Mouse (Mus musculus) liver, postnatal 0 days (tissue): ENCODE measurements around the gene Kirrel3.

Source experiments
- CTCF ChIP-seq: sonication (generic); IDR thresholded peaks from 2 replicates; pipeline ENCODE4 v1.5.1; 2016; ENCODE audit warnings: antibody characterized with exemption, low read depth
- EP300 ChIP-seq: IDR thresholded peaks from 2 replicates; pipeline ENCODE4 v1.6.1; 2016; ENCODE audit warnings: antibody characterized with exemption, low read depth, mild to moderate bottlenecking

DNA sequence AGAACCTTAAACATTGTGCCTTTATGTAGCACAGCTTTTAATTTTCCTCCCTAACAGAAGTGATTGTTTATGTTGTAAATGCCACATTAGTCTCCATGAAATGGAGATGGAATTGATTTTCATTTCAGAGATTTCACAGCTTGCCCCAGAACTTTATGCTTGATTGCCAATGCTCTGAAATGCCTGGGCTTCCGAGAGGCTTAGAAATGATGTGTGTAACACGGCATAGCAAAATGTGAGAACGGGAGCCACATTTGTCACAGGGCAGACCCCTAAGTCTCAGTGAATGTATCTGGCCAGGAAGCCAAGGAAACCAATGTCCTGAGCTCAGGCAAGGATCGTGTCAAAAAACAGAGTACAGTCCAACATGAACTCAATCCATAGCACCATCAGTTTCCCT lies 227.3 kb downstream of the Kirrel3 start:
- TF ChIP-seq CTCF (no peak), EP300 (no peak)
